Mouse (Mus musculus): ENCODE measurements around the gene Luc7l3.

Luc7l3 gene

DNA sequence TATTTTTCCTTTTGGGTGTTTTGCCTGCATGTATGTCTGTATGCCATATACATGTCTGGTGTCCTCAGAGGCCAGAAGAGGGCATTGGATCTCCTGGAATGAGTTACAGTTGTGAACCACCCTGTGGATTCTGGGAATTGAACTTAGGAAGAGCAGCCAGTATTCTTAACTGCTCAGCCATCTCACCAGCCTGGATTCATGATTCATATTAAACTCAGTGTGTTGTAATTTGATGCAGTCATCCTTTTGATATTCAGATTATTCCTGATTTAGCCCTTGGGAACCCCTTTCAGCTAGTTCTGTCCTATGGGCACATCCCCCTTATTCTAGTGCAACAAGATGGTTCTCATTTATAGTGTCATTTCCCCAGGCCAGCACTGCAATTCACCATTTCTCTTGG lies 14.8 kb upstream of the Luc7l3 start:
- no peak for DNase-seq

DNA sequence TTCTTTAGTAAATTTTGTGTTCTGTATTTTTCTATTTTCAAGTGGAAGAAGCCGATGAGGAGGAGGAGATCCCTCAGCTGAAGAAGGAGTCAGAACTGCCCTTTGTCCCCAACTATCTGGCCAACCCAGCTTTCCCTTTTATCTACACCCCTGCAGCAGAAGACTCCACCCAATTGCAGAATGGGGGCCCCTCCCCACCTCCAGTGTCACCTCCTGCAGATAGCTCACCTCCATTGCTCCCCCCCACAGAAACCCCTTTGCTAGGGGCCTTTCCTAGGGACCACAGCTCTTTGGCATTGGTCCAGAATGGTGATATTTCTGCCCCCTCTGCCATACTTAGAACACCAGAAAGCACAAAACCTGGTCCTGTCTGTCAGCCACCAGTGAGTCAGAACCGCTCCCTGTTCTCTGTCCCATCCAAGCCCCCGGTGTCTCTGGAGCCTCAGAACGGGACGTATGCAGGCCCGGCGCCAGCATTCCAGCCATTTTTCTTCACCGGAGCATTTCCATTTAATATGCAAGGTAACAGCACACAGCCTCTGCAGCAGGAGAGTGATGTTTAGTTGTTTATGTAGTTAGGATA lies 12.7 kb upstream of the Luc7l3 start:
- no peak for DNase-seq

DNA sequence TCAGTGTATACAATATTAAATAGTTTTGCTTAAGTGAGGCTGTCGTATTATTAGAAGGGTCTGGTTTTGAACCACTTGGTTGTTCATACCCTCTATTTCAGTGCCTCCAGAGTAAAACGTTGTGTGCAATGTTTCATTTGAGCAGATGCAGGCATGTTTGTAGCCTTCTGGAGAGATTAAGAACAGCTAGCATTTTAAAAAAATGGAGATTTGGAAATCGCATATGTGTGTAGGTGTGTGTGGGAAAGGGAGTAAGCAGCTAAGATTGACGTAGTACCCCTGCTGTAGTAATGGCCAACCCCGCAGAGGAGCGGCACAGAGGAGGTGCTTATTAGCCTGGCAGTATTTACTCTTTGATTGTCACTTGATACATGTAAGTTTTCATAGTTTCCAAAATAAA lies 10.9 kb upstream of the Luc7l3 start:
- DNase-seq: no peak

GRCm38 (mm10) chr11:94330211-94330610 lies 8.4 kb upstream of the Luc7l3 start:
- DNase-seq: no peak

- peak; percentile 74 to 76 for DNase-seq
Measured at GRCm38 (mm10) chr11:94329270-94329891, 7.6 kb upstream of the Luc7l3 start.

GRCm38 (mm10) chr11:94328644-94329025 lies 6.8 kb upstream of the Luc7l3 start:
- DNase-seq: peak in 1 of 2 experiments; percentile 45

DNA sequence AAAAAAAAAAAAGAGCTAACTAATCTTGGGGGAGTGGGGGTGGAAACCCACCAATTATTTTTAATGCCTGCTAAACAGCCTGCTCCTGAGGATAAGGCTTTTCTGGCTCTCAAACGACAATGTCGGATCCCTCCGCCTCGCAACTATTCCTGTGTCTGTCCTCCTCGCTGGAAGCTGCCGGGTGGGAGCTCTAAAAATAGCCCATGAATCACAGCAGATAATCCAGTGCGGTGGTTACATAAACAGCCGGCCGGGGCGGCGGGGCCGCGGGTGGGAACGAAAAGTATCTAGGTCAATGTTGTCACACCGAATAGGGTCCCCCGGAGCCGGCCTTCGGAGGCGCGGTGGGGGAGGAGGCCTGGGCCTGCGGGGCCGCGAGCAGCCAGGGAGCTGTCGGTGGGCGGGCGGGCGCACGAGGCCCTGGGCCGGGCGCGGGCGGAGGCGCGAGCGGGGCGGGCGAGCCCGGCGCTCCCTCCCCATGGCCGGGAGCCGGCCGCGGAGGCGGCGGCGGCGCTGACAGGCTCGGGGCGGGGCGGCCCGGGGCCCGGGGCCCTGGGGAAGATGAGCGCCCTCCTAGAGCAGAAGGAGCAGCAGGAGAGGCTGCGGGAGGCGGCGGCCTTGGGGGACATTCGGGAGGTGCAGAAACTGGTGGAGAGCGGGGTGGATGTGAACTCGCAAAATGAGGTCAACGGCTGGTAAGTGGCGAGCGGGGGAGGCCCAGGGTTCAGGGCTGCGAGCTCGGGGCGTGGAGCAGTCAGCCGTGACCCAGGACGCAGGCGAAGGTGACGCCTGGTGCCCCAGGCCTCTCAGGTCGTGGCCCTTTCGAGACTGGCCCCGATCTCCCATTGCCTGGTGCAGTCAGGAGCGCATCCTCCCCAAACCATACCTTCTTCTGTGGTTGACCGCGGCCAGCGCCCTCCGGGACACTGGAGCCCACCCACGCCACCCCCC lies 6.2 kb upstream of the Luc7l3 start, which contains the start of gene Ankrd40:
Gene Ankrd40 (plus strand): TSS at position 309 of the 951 bp plus-strand sequence.
- DNase-seq: peak; percentile 96 to 98

DNA sequence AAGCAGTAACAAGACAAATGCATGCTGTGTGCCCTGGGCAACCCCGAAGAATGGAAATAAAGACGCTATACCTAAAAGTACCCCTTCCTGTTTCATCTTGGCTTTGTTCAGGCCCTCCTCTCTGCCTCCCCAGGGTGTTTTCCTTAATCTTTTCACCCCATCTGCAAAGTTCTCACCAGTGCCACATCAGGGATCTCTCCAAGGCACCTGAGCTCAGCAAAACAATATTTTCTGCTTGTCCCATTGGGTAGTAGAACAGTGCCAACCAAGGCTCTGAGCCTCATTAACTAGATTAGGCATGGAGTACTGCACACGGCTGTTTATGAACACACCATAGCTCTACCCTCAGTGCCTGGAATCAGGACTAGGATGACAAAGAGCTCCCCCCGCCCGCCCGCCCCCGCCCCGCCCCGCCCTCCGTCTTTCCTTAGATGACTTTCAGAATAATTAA lies 5.2 kb upstream of the Luc7l3 start:
- DNase-seq: peak; percentile 77 to 81

DNA sequence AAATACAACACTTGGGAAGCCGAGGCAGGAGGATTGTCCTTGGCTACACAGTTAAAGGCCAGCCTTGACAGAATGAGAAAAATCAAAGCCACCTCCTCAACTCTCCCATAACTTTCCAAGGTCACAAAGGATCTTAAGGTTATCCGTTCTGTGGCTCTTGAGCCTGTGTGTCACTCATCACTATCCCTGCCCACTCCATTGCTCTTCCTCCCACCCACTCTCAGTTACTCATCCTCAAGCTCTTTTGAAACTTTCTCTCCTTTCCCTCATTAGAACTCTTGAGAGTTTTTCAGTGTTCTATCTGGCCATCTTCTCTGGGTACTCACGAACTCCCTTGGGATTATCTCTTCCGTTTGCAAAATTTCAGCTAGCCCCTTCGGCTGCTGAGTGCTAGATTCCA lies 2.8 kb upstream of the Luc7l3 start:
- DNase-seq: no peak

DNA sequence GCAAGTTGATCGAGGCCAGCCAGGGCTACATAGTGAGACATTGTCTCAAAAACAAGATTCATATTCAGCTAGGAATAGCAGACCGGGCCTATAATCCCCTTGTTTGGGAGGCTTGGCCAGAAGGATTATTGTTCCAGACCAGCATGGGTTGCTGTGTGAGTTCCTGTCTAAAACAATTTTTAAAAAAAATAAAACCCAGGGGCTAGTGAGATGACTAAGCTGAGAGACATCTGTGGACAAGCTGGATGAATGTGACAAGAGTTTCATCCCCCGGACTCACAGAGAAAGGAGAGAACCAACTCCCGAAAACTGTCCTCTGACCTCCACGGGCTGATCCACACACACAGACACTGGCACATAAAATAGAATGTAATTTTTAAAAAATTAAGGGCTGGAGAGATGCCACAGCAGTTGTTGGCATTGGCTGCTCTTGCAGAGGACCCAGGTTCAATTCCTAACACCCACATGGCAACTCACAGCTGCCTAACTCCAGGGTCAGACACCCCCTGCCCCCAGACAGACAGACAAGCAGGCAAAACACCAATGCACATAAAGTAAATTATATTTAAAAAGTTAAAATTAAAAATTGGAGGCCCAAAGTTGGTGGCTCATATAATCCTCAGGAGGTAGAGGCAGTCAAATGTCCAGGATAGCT lies 1.6 kb upstream of the Luc7l3 start:
- DNase-seq: no peak

DNA sequence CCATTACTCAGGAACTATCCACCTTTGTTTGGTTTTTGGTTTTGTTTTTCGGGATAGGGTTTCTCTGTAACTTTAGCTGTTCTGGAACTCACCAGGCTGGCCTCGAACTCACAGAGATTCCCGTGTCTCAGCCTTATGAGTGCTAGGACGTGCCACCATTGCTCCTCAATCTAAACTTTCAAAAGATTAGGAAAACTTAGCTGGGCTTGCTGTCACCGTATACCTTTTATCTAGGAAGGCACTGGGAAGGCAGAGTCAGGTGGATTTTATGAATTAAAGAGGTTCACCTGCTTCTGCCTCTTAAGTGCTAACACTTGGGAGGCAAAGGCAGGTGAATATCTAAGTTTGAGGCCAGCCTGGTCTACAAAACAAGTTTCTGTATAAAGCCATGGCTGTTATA lies 848 bp upstream of the Luc7l3 start:
- no peak for DNase-seq

DNA sequence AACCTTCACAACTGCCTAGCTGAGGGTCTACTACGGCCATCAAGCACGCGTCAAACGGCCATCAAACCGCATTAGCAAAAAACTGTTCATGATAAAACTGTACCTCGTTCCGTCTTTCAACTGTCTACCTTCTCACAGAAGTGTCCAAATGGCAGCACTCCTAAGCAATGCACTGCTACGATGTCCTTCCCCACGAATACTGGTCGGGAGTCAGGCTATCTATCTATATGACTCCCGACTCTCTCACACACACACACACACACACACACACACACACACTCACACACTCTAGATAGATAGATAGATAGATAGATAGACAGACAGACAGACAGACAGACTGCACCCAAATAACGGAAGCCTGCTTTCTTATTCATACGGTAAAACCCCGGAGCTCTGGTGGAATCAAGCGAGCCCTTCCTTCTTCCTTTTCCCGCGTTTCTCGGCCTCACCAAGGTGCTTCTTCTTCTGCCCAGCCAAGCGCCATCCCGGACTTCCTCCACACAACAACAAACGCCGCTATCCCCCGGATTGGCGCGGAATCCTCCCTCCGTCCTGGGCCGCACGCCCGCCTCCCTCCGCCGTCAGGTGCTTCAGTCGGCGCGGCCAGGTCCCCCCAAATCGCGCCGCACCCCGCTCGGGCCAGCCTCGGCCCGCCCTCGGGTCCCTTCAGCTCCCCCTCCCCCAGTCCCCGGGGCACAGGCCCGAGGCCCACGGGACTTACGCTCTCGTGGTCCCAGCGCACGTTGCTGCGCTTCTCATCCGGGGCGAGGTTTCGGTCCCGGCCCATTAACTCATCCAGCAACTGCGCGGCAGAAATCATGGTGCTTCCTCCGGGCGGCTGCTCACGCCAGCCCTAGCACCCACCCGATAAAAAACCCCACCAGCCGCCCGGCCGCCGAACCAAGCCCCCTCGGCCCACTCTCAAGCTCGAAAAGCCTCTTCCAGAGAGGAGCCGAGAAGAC lies 538 bp downstream of the Luc7l3 start:
- peak; percentile 78 to 83 for DNase-seq

GRCm38 (mm10) chr11:94318056-94318455 lies 3.7 kb downstream of the Luc7l3 start:
- DNase-seq: peak in 1 of 2 experiments; percentile 54

DNA sequence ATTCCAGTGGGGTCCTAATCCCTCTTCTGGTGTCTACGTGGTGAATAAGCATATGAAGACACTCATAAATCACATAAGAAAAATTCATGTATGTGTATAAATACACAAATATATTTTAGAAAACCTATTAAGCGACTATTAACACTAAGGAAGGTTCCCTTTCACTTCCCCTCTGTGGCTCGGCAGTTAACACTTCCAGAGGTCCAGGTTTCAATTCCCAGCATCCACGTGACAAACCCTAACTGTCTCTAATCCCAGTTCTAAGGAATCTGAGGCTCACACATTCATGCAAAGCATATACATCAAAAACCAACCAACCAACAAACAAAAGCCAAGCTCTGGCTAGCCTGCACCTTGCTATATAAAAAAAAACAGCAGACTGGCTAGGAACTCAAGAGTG lies 4.3 kb downstream of the Luc7l3 start:
- no peak for DNase-seq

- DNase-seq: no peak
Measured at GRCm38 (mm10) chr11:94317014-94317413, 4.8 kb downstream of the Luc7l3 start.

- no peak for DNase-seq
Measured at GRCm38 (mm10) chr11:94316528-94316927, 5.3 kb downstream of the Luc7l3 start.

DNA sequence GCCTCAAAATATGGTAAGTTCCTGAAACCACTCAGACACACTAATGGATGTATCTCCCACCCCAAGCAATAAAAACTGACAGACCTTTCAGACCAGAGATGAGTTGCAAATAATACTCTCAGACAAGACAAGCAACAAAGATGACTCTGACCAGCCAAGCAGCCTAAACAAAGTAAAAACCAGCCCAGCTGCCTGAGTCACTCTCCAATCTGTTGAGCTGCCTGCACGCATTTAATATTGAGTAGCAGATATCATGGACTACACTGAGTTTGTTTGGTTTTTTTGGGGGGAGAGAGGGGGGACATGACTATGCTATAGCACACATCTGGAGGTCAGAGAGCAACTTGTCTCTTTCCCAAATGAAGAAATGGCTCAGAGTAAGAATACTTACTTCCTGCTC lies 6.5 kb downstream of the Luc7l3 start:
- no peak for DNase-seq

- no peak for DNase-seq
Measured at GRCm38 (mm10) chr11:94314098-94314652, 7.6 kb downstream of the Luc7l3 start.

DNA sequence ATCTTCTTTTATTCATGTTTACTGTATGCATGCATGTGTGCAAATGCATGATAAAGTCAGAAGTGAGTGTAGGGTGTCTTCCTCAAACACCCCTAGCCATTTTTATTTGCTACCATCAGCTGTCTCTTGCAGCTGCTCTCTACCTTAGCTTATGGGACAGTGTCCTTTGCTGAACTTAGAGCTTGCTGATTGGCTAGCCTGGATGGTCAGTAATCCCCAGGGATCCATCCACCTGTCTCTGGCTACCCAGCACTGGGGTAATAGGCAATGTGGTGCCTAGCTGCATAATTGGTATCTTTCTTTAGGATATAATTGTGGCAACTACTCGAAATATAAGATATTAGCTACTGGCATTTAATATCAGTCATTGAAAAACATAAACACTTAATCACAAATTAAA lies 9.1 kb downstream of the Luc7l3 start:
- DNase-seq: peak in 1 of 2 experiments; percentile 35

GRCm38 (mm10) chr11:94294996-94295845 lies 26.6 kb downstream of the Luc7l3 start:
- DNase-seq: no peak
